Mouse (Mus musculus): ENCODE results near the gene Phactr1. TPM values are rescaled to one million over a fixed set of nuclear protein-coding genes. Genes with fewer than 3 reads are reported as not detected.

Gene Phactr1
- polyA plus RNA-seq, 1 experiment = 46.9 TPM

DNA sequence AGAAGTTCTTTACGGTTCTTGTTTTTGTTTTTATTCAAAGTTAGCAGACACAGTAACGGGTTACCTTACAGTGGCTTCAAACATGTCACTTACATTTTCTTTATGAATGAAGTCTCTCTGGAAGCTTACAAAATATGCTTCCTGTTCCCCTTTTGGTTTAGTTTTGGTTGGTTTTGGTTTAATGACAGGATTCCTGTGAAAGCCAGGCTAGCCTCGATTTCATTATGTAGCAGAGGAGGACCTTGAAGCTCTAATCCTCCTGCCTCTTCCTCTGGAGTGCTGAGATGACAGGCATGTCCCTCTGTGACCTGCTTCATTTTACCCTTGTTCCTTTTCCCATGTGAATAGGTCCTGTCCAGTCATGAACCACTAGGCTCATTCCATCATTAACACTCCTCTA, 432.3 kb downstream of the Phactr1 start:
- Histone ChIP-seq H3K27ac (ENCODE audit: insufficient read depth, low read length) (no peak overlapping the region), H3K27me3 (ENCODE audit: control insufficient read depth, insufficient read depth, low read length) (no peaks in the 10 kb centered on the region), H3K4me3 (replicated peaks; ENCODE audit: insufficient read depth, low read depth, low read length) (no peak overlapping the region), H3K4me1 (ENCODE audit: control insufficient read depth, insufficient read depth, low read length) (peaks cover 16% of the 10 kb centered on the region)
- no peak for DNase-seq
- 23% methylated on average over 3 of the region's 3 CpGs for WGBS
- TF ChIP-seq POLR2A (IDR thresholded peaks at IDR 0.05; ENCODE audit: borderline replicate concordance, insufficient read depth, low read length) (no peak), CTCF (IDR thresholded peaks at IDR 0.05; ENCODE audit: borderline replicate concordance, insufficient read depth, low read depth, low read length) (no peak)

DNA sequence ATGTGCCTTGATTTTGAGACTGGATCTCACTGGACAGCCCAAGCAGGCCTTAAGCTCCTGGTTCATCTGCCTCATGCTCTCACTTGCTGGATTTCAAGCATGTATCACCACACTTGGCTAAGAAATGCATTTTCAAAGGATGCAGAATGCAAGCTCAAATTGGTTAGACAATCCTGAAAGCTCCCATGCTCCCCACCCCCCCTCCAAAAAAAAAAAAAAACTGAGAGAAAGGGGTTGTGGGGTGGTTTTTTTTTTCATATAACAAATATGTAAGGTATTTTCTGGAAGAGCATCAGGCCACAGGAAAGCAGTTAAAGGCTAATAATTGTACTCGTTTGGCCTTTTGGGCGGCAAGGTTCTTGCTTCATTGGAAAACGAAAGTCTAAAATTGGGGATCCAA, 432.7 kb downstream of the Phactr1 start:
- DNase-seq = no peak
- WGBS = 97% methylated on average over 3 of the region's 3 CpGs
- H3K4me1 ChIP-seq (ENCODE audit: control insufficient read depth, insufficient read depth, low read length) = peaks cover 16% of the 10 kb centered on the region
- TF ChIP-seq CTCF (IDR thresholded peaks at IDR 0.05; ENCODE audit: borderline replicate concordance, insufficient read depth, low read depth, low read length) = no peak
- no peak for TF ChIP-seq POLR2A (IDR thresholded peaks at IDR 0.05; ENCODE audit: borderline replicate concordance, insufficient read depth, low read length)
- H3K27ac ChIP-seq (ENCODE audit: insufficient read depth, low read length) = no peak overlapping the region
- H3K4me3 ChIP-seq (replicated peaks; ENCODE audit: insufficient read depth, low read depth, low read length) = no peak overlapping the region
- H3K27me3 ChIP-seq (ENCODE audit: control insufficient read depth, insufficient read depth, low read length) = no peaks in the 10 kb centered on the region

DNA sequence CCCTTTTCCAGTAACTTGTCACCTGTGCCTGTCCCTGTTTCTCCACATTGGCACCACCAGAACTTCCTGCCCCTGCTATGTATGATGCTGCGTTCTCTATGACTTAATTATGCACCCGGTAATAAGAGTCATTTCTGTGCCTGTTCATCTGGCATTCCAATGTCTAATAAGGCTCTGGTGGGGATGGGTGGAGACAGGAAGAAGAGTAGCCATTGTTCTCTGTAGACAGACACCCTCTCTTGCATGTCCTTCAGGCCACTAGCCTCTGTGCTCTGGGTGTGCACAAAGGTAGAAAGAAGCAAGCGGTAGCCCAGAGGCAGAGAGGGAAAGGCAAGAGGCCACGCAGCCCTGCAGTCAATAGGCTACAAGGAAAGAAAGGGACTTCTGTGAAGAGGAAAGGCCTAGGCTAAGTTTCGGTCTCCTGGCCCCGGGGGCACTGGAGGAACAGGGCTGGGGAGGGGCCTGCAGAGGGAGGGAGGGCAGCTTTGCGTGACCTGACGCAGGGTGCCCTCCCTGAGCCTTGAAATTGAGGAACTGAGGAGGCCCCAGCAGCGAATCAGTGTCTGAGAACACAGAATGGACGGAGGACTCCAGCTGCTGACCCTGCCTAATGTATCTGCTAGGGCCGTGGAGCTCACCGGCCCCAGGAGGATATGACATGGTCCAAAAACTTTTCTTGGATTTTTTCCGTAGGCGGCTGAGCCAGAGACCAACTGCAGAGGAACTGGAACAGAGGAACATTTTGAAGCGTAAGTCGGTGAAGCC, 442.1 kb downstream of the Phactr1 start:
- Histone ChIP-seq H3K4me3 (replicated peaks; ENCODE audit: insufficient read depth, low read depth, low read length) (no peak overlapping the region), H3K27ac (ENCODE audit: insufficient read depth, low read length) (no peak overlapping the region), H3K4me1 (ENCODE audit: control insufficient read depth, insufficient read depth, low read length) (no peaks in the 10 kb centered on the region), H3K27me3 (ENCODE audit: control insufficient read depth, insufficient read depth, low read length) (no peaks in the 10 kb centered on the region)
- WGBS = 63% methylated on average over 16 of the region's 16 CpGs
- TF ChIP-seq CTCF (IDR thresholded peaks at IDR 0.05; ENCODE audit: borderline replicate concordance, insufficient read depth, low read depth, low read length) (no peak), POLR2A (IDR thresholded peaks at IDR 0.05; ENCODE audit: borderline replicate concordance, insufficient read depth, low read length) (no peak)
- DNase-seq = no peak

DNA sequence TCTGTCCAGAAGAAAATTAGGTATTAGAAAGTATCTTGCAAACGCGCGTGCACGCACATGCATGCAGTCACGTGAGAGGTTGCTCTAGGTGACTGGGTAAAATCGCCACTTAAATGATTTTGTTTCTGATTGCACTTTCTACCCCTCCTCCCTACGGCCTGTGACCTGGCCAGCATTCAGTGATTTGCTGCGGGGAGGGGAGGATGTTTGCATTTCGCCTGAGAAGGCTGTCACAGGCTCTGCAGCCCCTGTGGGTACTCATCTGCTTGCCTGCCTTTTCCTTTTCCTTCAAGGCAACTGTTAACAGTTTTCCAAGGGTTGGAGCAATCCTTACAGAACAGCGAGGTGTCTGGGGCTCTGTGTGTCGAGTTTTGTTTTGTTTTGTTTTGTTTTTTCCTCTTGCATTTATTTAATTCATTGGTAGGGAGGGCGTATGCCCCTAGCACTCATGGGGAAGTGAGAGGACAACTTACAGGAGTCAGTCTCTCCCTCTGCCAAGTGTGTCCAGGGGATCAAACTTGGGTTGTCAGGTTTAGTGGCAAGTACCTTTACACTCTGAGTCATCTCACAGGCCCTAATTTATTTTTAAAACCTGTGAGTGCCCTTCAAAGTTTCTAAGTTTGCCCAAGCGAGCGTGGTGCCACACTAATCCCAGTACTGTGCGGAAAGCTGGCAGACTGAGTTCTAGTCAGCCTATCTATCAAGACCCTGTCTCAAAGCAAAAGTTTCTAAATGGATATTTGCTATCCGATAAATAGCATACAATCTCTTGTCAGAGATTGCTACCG, 443.7 kb downstream of the Phactr1 start:
- H3K27ac ChIP-seq (ENCODE audit: insufficient read depth, low read length) = no peak overlapping the region
- DNase-seq = no peak

DNA sequence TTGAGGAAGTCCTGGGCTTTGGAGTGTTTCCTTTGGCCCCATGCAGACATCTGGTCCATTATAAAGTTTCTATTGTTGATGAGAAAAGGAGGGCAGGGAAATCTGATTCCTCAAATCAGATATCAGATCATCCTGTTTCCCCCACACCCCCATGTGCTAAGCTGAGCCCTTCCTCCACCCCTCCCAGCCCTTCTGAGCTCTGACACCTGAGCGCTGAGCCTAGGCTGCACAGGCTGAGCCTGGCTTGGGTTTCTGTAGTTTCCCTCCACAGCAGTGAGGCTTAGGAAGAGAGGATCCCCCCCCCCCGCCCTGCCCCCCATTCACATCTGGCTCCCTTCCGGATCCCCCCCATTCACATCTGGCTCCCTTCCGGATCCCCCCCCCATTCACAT, 444.3 kb downstream of the Phactr1 start:
- Histone ChIP-seq H3K4me3 (replicated peaks; ENCODE audit: insufficient read depth, low read depth, low read length) (no peak overlapping the region), H3K27ac (ENCODE audit: insufficient read depth, low read length) (no peak overlapping the region), H3K4me1 (ENCODE audit: control insufficient read depth, insufficient read depth, low read length) (no peaks in the 10 kb centered on the region), H3K27me3 (ENCODE audit: control insufficient read depth, insufficient read depth, low read length) (no peaks in the 10 kb centered on the region)
- no peak for DNase-seq
- TF ChIP-seq POLR2A (IDR thresholded peaks at IDR 0.05; ENCODE audit: borderline replicate concordance, insufficient read depth, low read length) (no peak), CTCF (IDR thresholded peaks at IDR 0.05; ENCODE audit: borderline replicate concordance, insufficient read depth, low read depth, low read length) (no peak)
- 55% methylated on average over 4 of the region's 4 CpGs for WGBS

More for the DNA sequence above, 443.7 kb downstream of the Phactr1 start:
- TF ChIP-seq CTCF (IDR thresholded peaks at IDR 0.05; ENCODE audit: borderline replicate concordance, insufficient read depth, low read depth, low read length) = no peak
- no peak overlapping the region for H3K4me3 ChIP-seq (replicated peaks; ENCODE audit: insufficient read depth, low read depth, low read length)
- H3K27me3 ChIP-seq (ENCODE audit: control insufficient read depth, insufficient read depth, low read length) = no peaks in the 10 kb centered on the region
- WGBS = 75% methylated on average over 17 of the region's 17 CpGs
- H3K4me1 ChIP-seq (ENCODE audit: control insufficient read depth, insufficient read depth, low read length) = no peaks in the 10 kb centered on the region

DNA sequence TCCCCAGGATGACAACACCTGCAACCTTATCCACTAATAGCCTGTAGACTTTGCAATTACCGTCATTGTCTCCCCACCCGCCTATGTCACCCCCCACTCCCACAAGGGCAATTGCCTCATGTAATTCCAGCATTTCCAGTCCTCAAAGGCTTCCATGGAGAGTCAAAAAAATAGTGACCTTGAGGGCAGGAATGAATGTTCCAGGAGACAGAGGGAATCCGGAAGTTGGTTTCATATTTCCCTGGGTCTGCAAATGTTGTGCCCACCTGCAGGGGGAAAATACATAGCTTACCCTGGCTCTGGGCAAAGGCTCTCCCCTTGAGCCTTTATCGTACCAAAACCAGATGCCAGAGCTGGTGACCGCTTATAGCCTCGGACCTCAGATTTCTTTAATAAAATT, 449.7 kb downstream of the Phactr1 start:
- WGBS = 94% methylated on average over 6 of the region's 6 CpGs
- Histone ChIP-seq H3K4me1 (ENCODE audit: control insufficient read depth, insufficient read depth, low read length) (peaks cover 4% of the 10 kb centered on the region), H3K4me3 (replicated peaks; ENCODE audit: insufficient read depth, low read depth, low read length) (no peak overlapping the region), H3K27me3 (ENCODE audit: control insufficient read depth, insufficient read depth, low read length) (no peaks in the 10 kb centered on the region), H3K27ac (ENCODE audit: insufficient read depth, low read length) (no peak overlapping the region)
- TF ChIP-seq CTCF (IDR thresholded peaks at IDR 0.05; ENCODE audit: borderline replicate concordance, insufficient read depth, low read depth, low read length) (no peak), POLR2A (IDR thresholded peaks at IDR 0.05; ENCODE audit: borderline replicate concordance, insufficient read depth, low read length) (no peak)
- DNase-seq = no peak

DNA sequence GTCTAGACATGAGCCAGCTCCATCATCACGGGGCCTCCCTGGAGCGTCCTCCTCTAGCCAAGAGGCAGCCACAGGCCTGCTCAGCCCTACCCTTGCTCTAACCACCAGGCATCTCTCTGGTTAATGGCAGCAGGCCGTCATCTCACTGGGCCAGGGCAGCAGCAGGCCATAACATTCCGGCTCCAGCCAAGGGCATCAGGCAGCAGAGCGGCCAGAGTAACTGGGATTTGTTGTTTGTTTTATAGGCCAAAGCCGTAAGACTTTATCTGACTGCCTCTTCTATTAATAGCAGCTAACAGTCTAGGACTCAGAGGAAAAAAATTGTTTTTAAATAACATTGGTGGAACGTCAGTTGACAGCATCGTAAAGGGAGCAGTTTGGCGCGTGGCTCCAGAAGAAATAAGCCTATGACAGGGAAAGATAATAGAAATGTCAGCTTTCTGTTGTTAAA, 451.3 kb downstream of the Phactr1 start:
- Histone ChIP-seq H3K4me1 (ENCODE audit: control insufficient read depth, insufficient read depth, low read length) (peaks cover 4% of the 10 kb centered on the region), H3K27me3 (ENCODE audit: control insufficient read depth, insufficient read depth, low read length) (no peaks in the 10 kb centered on the region), H3K4me3 (replicated peaks; ENCODE audit: insufficient read depth, low read depth, low read length) (no peak overlapping the region), H3K27ac (ENCODE audit: insufficient read depth, low read length) (no peak overlapping the region)
- DNase-seq = no peak
- TF ChIP-seq POLR2A (IDR thresholded peaks at IDR 0.05; ENCODE audit: borderline replicate concordance, insufficient read depth, low read length) = no peak
- TF ChIP-seq CTCF (IDR thresholded peaks at IDR 0.05; ENCODE audit: borderline replicate concordance, insufficient read depth, low read depth, low read length) = no peak
- WGBS = 67% methylated on average over 10 of the region's 10 CpGs

DNA sequence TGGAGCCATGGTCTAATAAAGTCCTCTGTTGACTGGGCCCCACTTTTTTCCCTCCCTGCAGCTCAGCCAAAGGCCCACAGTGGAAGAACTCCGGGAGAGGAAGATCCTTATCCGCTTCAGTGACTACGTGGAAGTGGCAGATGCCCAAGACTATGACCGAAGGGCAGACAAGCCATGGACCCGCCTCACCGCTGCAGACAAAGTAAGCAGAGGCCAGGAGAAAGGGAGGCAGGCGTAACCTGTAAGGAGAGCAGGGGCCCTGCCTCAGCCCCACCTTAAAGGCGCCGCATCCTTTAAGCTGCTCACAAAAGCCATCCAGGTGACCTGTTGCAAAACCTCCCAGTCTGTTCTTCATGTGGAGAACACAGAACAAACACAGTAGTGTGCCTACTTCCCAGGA, 452.4 kb downstream of the Phactr1 start:
- peaks cover 4% of the 10 kb centered on the region for H3K4me1 ChIP-seq (ENCODE audit: control insufficient read depth, insufficient read depth, low read length)
- TF ChIP-seq POLR2A (IDR thresholded peaks at IDR 0.05; ENCODE audit: borderline replicate concordance, insufficient read depth, low read length) = no peak
- no peak for TF ChIP-seq CTCF (IDR thresholded peaks at IDR 0.05; ENCODE audit: borderline replicate concordance, insufficient read depth, low read depth, low read length)
- 44% methylated on average over 9 of the region's 9 CpGs for WGBS
- no peaks in the 10 kb centered on the region for H3K27me3 ChIP-seq (ENCODE audit: control insufficient read depth, insufficient read depth, low read length)
- no peak overlapping the region for H3K27ac ChIP-seq (ENCODE audit: insufficient read depth, low read length)
- H3K4me3 ChIP-seq (replicated peaks; ENCODE audit: insufficient read depth, low read depth, low read length) = no peak overlapping the region
- no peak for DNase-seq

Measured in cerebellum, adult 2 months (tissue).